Mouse (Mus musculus) embryonic fibroblast, embryonic 13.5 days (primary cell): ENCODE results near the gene Rorb.

Source experiments
- CTCF ChIP-seq: IDR thresholded peaks from 2 replicates; pipeline ENCODE4 v1.5.1; 2011; ENCODE audit warnings: mild to moderate bottlenecking, control low read depth, low read length, moderate library complexity, borderline replicate concordance; ENCODE audit not compliant: insufficient read depth
- POLR2A ChIP-seq: IDR thresholded peaks from 2 replicates; pipeline ENCODE4 v1.6.1; 2011; ENCODE audit warnings: low read depth, mild to moderate bottlenecking, control low read depth, low read length, moderate library complexity

DNA sequence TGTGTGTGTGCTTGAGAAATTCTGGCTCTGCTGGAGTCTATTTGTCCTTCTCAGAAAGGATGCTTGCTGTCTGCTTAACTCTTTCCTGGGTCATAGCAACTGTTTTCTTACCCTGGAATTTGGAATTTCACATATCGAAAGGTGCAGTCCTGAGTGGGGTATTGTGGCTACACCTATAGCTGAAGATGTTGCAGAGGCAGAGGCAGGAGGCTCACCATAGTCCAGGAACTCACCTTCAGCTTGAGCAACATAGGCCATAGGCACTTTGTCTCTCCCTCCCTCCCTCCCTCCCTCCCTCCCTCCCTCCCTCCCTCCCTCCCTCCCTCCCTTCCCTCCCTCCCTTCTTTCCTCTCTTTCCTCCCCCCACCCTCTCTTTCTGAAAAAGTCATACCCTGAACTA, 221.4 kb downstream of the Rorb start:
- TF ChIP-seq CTCF (no peak), POLR2A (no peak)
